Mouse (Mus musculus) heart, postnatal 0 days (tissue): ENCODE data around the gene Aurkb. TPM values are rescaled to one million over a fixed set of nuclear protein-coding genes. Genes with fewer than 3 reads are reported as not detected.
A peak's percentile ranks its signal among the peaks of the same experiment; 100 is the strongest.
"Not testable (repeated sequence)": the region's sequence is repeated elsewhere in the genome, so short reads cannot be mapped to it uniquely, and the experiment has no call there.

Source experiments
- ATAC-seq: fragments of 200-750 bp; cut with Nextera tagmentation; 2 replicates; pipeline ENCODE4 v1.8.0; 2017; ENCODE audit warnings: low read depth, moderate number of reproducible peaks, moderate library complexity; ENCODE audit not compliant: insufficient read depth
- DNase-seq: peaks from one replicate; pipeline ENCODE4 v3.0.0-alpha.2; 2016; ENCODE audit warnings: low spot score
- H3K27ac ChIP-seq: fragments of 300-500 bp; sonication (generic); 2 replicates; pipeline ENCODE4 v1.5.1; 2014; ENCODE audit warnings: low read depth, mild to moderate bottlenecking
- H3K27me3 ChIP-seq: fragments of 300-500 bp; sonication (generic); 2 replicates; pipeline ENCODE4 v1.6.1; 2014; ENCODE audit warnings: low read length, mixed read lengths; ENCODE audit not compliant: control insufficient read depth, insufficient read depth
- H3K36me3 ChIP-seq: fragments of 300-500 bp; sonication (generic); replicated peaks from 2 replicates; pipeline ENCODE4 v1.6.1; 2014; ENCODE audit warnings: low read length, mixed read lengths; ENCODE audit not compliant: control insufficient read depth, insufficient read depth
- H3K4me1 ChIP-seq: fragments of 300-500 bp; sonication (generic); 2 replicates; pipeline ENCODE4 v1.6.1; 2014; ENCODE audit warnings: antibody characterized with exemption; ENCODE audit not compliant: control insufficient read depth, insufficient read depth
- H3K4me2 ChIP-seq: fragments of 300-500 bp; sonication (generic); 2 replicates; pipeline ENCODE4 v1.6.1; 2014; ENCODE audit warnings: low read depth, mild to moderate bottlenecking, low read length, moderate library complexity
- H3K4me3 ChIP-seq: fragments of 300-500 bp; sonication (generic); 2 replicates; pipeline ENCODE4 v1.5.1; 2014; ENCODE audit warnings: low read depth, low read length
- H3K9ac ChIP-seq: fragments of 300-500 bp; sonication (generic); replicated peaks from 2 replicates; pipeline ENCODE4 v1.6.1; 2014; ENCODE audit warnings: low read depth, low read length, mixed read lengths
- H3K9me3 ChIP-seq: fragments of 300-500 bp; sonication (generic); replicated peaks from 2 replicates; pipeline ENCODE4 v1.6.1; 2016; ENCODE audit warnings: low read length; ENCODE audit not compliant: control insufficient read depth
- CTCF ChIP-seq: IDR thresholded peaks from 2 replicates; pipeline ENCODE4 v1.5.1; 2016; ENCODE audit warnings: antibody characterized with exemption, control low read depth, low read depth
- EP300 ChIP-seq: IDR thresholded peaks from 2 replicates; pipeline ENCODE4 v1.6.1; 2016; ENCODE audit warnings: antibody characterized with exemption, low read depth
- WGBS: fragments of 180-500 bp; shearing (Covaris S2); extraction: QIAGEN DNeasy Blood & Tissue Kit; methylation state at CpG from one replicate; pipeline ENCODE4 v1.1.7; 2014; 5-methylcytosine and 5-hydroxymethylcytosine counted together
- polyA plus RNA-seq: library from polyadenylated mRNA; unstranded; fragments of >200 nt; fragmentation: Nextera tagmentation; extraction: Ambion mirVana; gene quantifications from 2 replicates; pipeline ENCODE4 v1.2.1, GENCODE M21; 2015
- total RNA-seq: library from RNA; depleted of rRNA; stranded (reverse); fragments of >200 nt; gene quantifications from 2 replicates; pipeline ENCODE4 v1.2.3, GENCODE M21; 2014; ENCODE audit warnings: low replicate concordance

The Aurkb gene
- total and polyA plus RNA-seq, 2 experiments from 2014 or later: 19.5 to 21.4 TPM

DNA sequence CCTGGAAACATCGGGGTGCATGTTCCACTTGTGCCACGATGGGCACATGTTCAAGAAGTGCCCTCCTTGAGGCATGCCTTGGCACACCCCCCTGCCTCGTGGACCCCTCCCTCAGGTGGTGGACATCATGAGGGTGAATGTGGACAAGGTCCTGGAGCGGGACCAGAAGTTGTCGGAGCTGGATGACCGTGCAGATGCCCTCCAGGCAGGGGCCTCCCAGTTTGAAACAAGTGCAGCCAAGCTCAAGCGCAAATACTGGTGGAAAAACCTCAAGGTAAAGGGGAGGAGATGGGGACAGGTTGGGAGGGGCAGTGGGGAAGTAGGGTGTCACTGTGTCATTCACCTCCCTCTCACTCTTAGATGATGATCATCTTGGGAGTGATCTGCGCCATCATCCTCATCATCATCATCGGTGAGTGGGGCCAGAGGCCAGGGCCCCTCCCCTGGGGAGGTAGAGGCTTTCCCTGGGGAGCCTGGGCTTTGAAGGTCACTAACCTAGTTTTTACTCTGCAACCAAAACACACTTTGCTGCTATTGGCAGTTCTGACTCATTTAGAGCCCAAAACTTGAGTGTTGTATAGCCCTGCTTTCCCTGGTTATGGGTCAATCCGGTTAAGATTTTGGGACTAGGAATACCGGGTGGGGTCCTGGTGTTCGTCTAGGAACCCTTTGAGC is 44.3 kb downstream of the Aurkb start:
- peak overlapping the region; percentile 89 for H3K4me2 ChIP-seq
- DNase-seq (no peak), ATAC-seq (no peak)
- H3K9ac ChIP-seq: peak overlapping the region; percentile 97
- H3K27me3 ChIP-seq: no peaks in the 10 kb centered on the region
- peaks cover 30% of the 10 kb centered on the region for H3K36me3 ChIP-seq
- H3K9me3 ChIP-seq: no peaks in the 10 kb centered on the region
- peaks cover 18% of the 10 kb centered on the region for H3K4me1 ChIP-seq
- TF ChIP-seq EP300 (no peak), CTCF (no peak)
- peak overlapping the region; percentile 93 for H3K4me3 ChIP-seq
- WGBS: 69% methylated on average over 12 of the region's 12 CpGs
- peak overlapping the region; percentile 98 for H3K27ac ChIP-seq

- TF ChIP-seq CTCF: no peak
- no peak for TF ChIP-seq EP300
- Histone ChIP-seq H3K27ac (no peak overlapping the region), H3K4me2 (peak overlapping the region; percentile 89), H3K27me3 (no peaks in the 10 kb centered on the region), H3K4me3 (0 out of 2 replicates have a peak overlapping the region, but pooled peaks have one; percentile 93), H3K4me1 (peaks cover 18% of the 10 kb centered on the region), H3K9ac (peak overlapping the region; percentile 97; the same call in 1 of the 2 replicates), H3K9me3 (no peaks in the 10 kb centered on the region), H3K36me3 (peaks cover 30% of the 10 kb centered on the region)
- no peak for DNase-seq
- no peak for ATAC-seq
- WGBS: 52% methylated on average over 6 of the region's 6 CpGs
These were observed 44.9 kb downstream of the Aurkb start for GRCm38 (mm10) chr11:69090367-69090766.

DNA sequence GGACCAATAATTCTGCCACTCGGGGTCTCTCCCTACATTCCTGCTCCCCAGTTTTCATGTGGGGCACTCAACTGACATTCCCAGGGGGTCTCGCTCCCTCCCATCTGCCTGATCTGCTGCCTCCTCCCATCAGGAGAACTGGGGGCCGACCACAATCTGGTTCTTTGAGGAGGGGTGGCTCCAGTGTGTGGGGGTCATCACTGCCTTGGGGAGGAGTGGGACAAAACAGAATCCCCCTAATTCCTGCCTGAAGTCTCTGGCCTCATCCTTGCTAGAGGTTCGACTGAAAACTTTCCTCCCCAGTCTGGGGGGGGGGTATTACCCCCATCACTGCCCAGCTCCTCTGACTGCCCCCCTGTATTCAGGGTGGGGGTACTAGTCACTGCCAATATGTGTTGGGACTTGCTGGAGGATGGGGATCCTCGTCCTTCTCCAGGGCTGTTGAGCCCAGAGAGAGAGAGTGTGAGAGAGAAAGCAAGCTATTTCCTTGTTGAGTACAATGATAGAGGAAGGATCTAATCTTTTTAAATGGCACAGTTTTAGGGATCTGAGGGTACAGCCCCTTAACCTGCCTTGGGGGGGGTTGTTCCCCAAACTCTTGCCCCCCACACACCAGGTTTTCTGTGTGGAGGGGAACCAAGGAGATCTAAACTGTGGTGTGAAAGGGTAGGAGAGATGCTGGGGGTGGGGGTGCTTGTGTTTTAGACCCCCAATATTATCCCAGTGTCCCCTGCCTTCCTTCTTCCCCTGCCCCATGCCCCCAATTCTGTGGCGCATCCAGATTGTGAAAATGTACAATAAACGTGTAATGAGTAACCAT is 46.3 kb downstream of the Aurkb start:
- Histone ChIP-seq H3K27ac (peak overlapping the region; percentile 76), H3K4me3 (no peak overlapping the region), H3K4me1 (peaks cover 18% of the 10 kb centered on the region), H3K36me3 (peaks cover 30% of the 10 kb centered on the region), H3K27me3 (no peaks in the 10 kb centered on the region), H3K4me2 (no peak overlapping the region), H3K9ac (no peak overlapping the region), H3K9me3 (no peaks in the 10 kb centered on the region)
- 56% methylated on average over 7 of the region's 7 CpGs for WGBS
- ATAC-seq (no peak), DNase-seq (no peak)
- no peak for TF ChIP-seq CTCF
- TF ChIP-seq EP300: 0 out of 2 replicates have a peak, but pooled peaks have one; percentile 9

DNA sequence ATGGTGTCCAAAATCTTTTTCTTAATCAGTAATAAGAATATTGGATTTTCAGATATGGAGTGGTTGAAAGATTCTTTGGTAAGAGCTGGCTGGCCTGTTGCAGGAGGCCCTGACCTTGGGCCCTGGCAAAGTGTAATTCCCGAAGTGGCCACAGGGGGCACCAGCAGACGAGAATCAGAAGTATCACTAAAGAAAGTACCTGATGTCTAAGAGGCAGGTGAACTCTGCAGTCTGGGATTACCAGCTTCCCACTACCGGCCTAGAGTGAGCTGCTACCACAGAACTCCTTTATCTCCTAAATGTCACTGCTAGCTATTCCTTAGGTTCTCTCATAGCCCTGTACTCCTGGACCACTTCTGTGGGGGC is 46.9 kb downstream of the Aurkb start:
- H3K4me2 ChIP-seq: no peak overlapping the region

GRCm38 (mm10) chr11:69092871-69093270 is 47.4 kb downstream of the Aurkb start:
- peaks cover 11% of the 10 kb centered on the region for H3K4me1 ChIP-seq

More for the DNA sequence above, 46.9 kb downstream of the Aurkb start:
- peak; percentile 69 for DNase-seq
- peak overlapping the region; percentile 76 for H3K27ac ChIP-seq
- H3K27me3 ChIP-seq: no peaks in the 10 kb centered on the region
- 1% methylated on average over 3 of the region's 3 CpGs for WGBS
- H3K9ac ChIP-seq: no peak overlapping the region
- TF ChIP-seq EP300 (no peak), CTCF (peak; percentile 70)
- H3K36me3 ChIP-seq: peaks cover 30% of the 10 kb centered on the region
- no peak overlapping the region for H3K4me3 ChIP-seq
- no peak for ATAC-seq
- H3K9me3 ChIP-seq: no peaks in the 10 kb centered on the region
- H3K4me1 ChIP-seq: peaks cover 14% of the 10 kb centered on the region

GRCm38 (mm10) chr11:69093856-69094255 is 48.4 kb downstream of the Aurkb start:
- H3K9ac ChIP-seq: peak overlapping the region; percentile 34; the same call in 1 of the 2 replicates
- not testable (repeated sequence) for H3K9me3 ChIP-seq, H3K27me3 ChIP-seq, ATAC-seq, DNase-seq, H3K4me3 ChIP-seq, H3K4me2 ChIP-seq
- peaks cover 18% of the 10 kb centered on the region for H3K4me1 ChIP-seq
- H3K27ac ChIP-seq: peak overlapping the region; percentile 96
- H3K36me3 ChIP-seq: peaks cover 30% of the 10 kb centered on the region
- WGBS: 87% methylated on average over 7 of the region's 7 CpGs

More at GRCm38 (mm10) chr11:69092871-69093270, 47.4 kb downstream of the Aurkb start:
- H3K27ac ChIP-seq: peak overlapping the region; percentile 60
- peaks cover 30% of the 10 kb centered on the region for H3K36me3 ChIP-seq
- H3K4me3 ChIP-seq: no peak overlapping the region
- 80% methylated on average over 4 of the region's 4 CpGs for WGBS
- ATAC-seq (no peak), DNase-seq (no peak)
- H3K27me3 ChIP-seq: no peaks in the 10 kb centered on the region
- no peak overlapping the region for H3K4me2 ChIP-seq
- no peaks in the 10 kb centered on the region for H3K9me3 ChIP-seq
- no peak overlapping the region for H3K9ac ChIP-seq
- TF ChIP-seq EP300: no peak
- TF ChIP-seq CTCF: peak; percentile 17; the same call in 1 of the 2 replicates
